Mouse (Mus musculus) midbrain, embryonic 13.5 days (tissue): Measurements from ENCODE around the gene Gm16253. TPM values are rescaled to one million over a fixed set of nuclear protein-coding genes. Genes with fewer than 3 reads are reported as not detected.
A peak's percentile ranks its signal among the peaks of the same experiment; 100 is the strongest.

Experiments
- ATAC-seq: fragments of 200-750 bp; cut with Nextera tagmentation; 2 replicates; pipeline ENCODE4 v1.8.0; 2017; ENCODE audit warnings: mild to moderate bottlenecking, moderate TSS enrichment, moderate library complexity
- H3K27ac ChIP-seq: fragments of 300-500 bp; sonication (generic); 2 replicates; pipeline ENCODE4 v1.5.1; 2015; ENCODE audit warnings: inconsistent platforms, mild to moderate bottlenecking, moderate library complexity
- H3K27me3 ChIP-seq: fragments of 300-500 bp; sonication (generic); 2 replicates; pipeline ENCODE4 v1.6.1; 2015; ENCODE audit warnings: mild to moderate bottlenecking, inconsistent platforms
- H3K36me3 ChIP-seq: fragments of 300-500 bp; sonication (generic); 2 replicates; pipeline ENCODE4 v1.6.1; 2015; ENCODE audit warnings: mild to moderate bottlenecking, inconsistent platforms
- H3K4me1 ChIP-seq: fragments of 300-500 bp; sonication (generic); replicated peaks from 2 replicates; pipeline ENCODE4 v1.6.1; 2015; ENCODE audit warnings: inconsistent platforms
- H3K4me2 ChIP-seq: fragments of 300-500 bp; sonication (generic); replicated peaks from 2 replicates; pipeline ENCODE4 v1.6.1; 2015; ENCODE audit warnings: moderate library complexity, mild to moderate bottlenecking, inconsistent platforms
- H3K4me3 ChIP-seq: fragments of 300-500 bp; sonication (generic); replicated peaks from 2 replicates; pipeline ENCODE4 v1.5.1; 2015; ENCODE audit warnings: mild to moderate bottlenecking, inconsistent platforms
- H3K9ac ChIP-seq: fragments of 300-500 bp; sonication (generic); replicated peaks from 2 replicates; pipeline ENCODE4 v1.6.1; 2015; ENCODE audit warnings: mild to moderate bottlenecking, inconsistent platforms
- H3K9me3 ChIP-seq: fragments of 300-500 bp; sonication (generic); 2 replicates; pipeline ENCODE4 v1.6.1; 2016; ENCODE audit warnings: mild to moderate bottlenecking, inconsistent platforms
- WGBS: fragments of 180-500 bp; shearing (Covaris S2); methylation state at CpG from one replicate; pipeline ENCODE4 v1.1.7; 2015; 5-methylcytosine and 5-hydroxymethylcytosine counted together
- polyA plus RNA-seq: library from polyadenylated mRNA; unstranded; fragments of >200 nt; fragmentation: Nextera tagmentation; extraction: Ambion mirVana; gene quantifications from 2 replicates; pipeline ENCODE4 v1.2.1, GENCODE M21; 2015

Gene Gm16253
- polyA plus RNA-seq, 1 experiment from 2014 or later, result 1.7 TPM

DNA sequence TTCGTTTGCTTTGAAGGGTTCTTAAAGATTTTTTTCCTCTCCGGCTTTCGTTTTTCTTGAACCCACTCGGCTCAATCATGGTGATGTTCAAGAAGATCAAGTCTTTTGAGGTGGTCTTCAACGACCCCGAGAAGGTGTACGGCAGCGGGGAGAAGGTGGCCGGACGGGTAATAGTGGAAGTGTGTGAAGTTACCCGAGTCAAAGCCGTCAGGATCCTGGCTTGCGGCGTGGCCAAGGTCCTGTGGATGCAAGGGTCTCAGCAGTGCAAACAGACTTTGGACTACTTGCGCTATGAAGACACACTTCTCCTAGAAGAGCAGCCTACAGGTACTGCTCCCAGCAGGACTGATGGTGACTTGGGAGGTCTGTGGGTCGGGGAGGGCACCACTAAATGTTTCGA is 18.6 kb upstream of the Gm16253 start:
- Histone ChIP-seq H3K4me3 (peak overlapping the region; percentile 60), H3K27me3 (no peaks in the 10 kb centered on the region), H3K4me2 (peak overlapping the region; percentile 82), H3K36me3 (peaks cover 21% of the 10 kb centered on the region), H3K9me3 (no peaks in the 10 kb centered on the region), H3K27ac (peak overlapping the region; percentile 51), H3K4me1 (peaks cover 53% of the 10 kb centered on the region), H3K9ac (peak overlapping the region; percentile 57)
- under 1% methylated on average over 17 of the region's 17 CpGs for WGBS
- ATAC-seq, result no peak

DNA sequence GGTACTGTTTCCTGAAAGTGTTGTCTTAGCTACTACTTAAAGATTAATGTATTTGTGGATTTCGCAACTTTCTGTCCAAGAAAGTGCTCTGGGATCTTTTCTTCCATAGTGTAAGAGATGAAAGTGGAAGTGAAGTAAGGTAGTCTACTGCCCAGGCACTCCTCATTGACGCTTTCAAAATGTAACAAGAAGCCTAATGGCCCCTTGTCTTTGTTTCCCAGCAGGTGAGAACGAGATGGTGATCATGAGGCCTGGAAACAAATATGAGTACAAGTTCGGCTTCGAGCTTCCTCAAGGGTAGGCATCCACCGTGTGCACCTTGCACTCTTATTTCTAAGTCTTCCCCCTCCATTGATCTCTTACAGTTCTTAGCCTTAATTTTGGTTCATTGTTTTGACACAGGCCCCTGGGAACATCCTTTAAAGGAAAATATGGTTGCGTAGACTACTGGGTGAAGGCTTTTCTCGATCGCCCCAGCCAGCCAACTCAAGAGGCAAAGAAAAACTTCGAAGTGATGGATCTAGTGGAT is 18.1 kb upstream of the Gm16253 start:
- no peak for ATAC-seq
- Histone ChIP-seq H3K4me1 (peaks cover 53% of the 10 kb centered on the region), H3K9me3 (no peaks in the 10 kb centered on the region), H3K4me3 (peak overlapping the region; percentile 60), H3K27me3 (no peaks in the 10 kb centered on the region), H3K27ac (no peak overlapping the region), H3K9ac (peak overlapping the region; percentile 57), H3K4me2 (peak overlapping the region; percentile 82), H3K36me3 (peaks cover 21% of the 10 kb centered on the region)
- WGBS, result 41% methylated on average over 10 of the region's 10 CpGs

DNA sequence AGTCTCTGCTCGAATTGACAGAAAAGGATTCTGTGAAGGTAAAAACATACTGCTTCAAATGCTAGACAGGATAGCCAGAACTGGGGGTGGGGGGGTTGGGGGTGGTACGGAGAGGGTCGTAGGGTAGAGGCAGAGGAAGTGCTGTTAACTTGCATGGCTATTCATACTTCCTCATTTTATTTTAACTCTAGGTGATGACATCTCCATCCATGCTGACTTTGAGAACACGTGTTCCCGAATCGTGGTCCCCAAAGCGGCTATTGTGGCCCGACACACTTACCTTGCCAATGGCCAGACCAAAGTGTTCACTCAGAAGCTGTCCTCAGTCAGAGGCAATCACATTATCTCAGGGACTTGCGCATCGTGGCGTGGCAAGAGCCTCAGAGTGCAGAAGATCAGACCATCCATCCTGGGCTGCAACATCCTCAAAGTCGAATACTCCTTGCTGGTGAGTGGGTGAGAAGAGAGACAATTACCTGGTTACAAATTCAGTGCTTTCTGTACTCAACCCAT is 17.3 kb upstream of the Gm16253 start:
- peaks cover 53% of the 10 kb centered on the region for H3K4me1 ChIP-seq
- peak overlapping the region; percentile 60 for H3K4me3 ChIP-seq
- WGBS, result 90% methylated on average over 12 of the region's 12 CpGs
- peak overlapping the region; percentile 57 for H3K9ac ChIP-seq
- no peaks in the 10 kb centered on the region for H3K27me3 ChIP-seq
- H3K36me3 ChIP-seq, result peaks cover 21% of the 10 kb centered on the region
- peak overlapping the region; percentile 82 for H3K4me2 ChIP-seq
- no peaks in the 10 kb centered on the region for H3K9me3 ChIP-seq
- no peak for ATAC-seq
- no peak overlapping the region for H3K27ac ChIP-seq

DNA sequence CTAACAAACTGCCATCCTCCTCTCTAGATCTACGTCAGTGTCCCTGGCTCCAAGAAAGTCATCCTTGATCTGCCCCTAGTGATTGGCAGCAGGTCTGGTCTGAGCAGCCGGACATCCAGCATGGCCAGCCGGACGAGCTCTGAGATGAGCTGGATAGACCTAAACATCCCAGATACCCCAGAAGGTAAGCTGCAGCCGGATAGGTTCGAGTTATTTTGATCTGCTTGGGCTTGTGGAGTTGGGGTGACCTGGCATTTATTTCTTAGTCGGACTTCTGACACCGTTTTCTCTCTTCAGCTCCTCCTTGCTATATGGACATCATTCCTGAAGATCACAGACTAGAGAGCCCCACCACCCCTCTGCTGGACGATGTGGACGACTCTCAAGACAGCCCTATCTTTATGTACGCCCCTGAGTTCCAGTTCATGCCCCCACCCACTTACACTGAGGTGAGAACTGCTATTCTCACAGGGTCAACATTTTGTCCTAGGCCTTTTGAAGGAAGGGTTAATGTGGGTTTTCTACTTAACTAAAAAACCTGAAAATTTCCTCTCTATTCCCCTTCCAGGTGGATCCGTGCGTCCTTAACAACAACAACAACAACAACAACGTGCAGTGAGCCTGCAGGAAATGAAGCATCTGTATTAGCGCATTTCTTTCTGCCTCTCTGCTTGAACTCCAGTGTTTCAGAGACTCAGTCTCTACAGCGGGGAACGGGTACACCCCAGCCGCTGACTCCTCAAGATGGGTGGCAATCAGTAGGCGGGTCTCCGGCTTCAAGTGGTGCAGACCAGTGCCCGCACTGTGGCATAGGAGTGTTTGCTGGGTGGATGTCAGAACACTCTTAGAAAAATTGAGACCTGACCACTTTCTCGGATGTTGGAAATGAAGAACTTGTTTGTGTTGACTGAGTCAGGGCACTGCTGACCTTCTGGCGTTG is 16.6 kb upstream of the Gm16253 start:
- Histone ChIP-seq H3K4me3 (peak overlapping the region; percentile 60), H3K27ac (no peak overlapping the region), H3K36me3 (peaks cover 21% of the 10 kb centered on the region), H3K9ac (peak overlapping the region; percentile 57), H3K9me3 (no peaks in the 10 kb centered on the region), H3K27me3 (no peaks in the 10 kb centered on the region), H3K4me2 (peak overlapping the region; percentile 82), H3K4me1 (peaks cover 50% of the 10 kb centered on the region)
- 90% methylated on average over 23 of the region's 23 CpGs for WGBS
- no peak for ATAC-seq

DNA sequence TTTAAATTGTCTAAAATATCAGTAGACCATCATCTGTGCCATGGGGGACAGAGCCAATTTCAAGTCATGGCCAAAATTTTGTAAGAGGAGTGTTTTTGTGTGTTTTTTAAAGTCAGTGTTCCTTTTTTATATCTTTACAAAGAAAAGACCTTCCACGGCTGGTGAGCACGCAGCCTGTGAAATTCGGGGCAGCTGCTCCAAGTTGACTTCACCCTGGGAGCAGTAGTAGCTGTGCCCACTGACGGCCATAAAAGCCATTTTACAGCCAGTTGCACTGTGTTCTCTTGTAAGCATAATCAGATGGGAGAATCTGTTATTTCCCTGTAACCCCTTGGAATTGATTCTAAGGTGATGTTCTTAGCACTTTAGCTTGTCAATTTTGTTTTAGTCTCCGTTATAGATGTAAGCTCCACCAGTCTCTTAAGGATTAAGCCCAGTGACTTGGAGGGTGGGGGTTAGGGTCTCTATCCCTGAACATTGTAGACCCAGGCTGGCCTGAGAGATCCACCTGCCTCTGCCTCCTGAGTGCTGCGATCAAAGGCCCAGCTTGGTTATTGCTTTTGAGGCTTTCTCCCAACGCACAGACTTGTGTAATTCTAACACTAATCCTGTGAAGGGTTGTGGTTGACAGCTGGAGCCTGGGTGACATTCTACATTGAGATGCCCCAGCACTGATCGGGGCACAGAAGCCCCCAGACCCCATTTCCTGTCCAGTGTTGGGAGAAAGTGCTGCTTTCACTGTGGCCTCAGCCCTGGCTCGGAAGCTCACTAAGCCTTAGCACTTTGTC is 15.7 kb upstream of the Gm16253 start:
- H3K27ac ChIP-seq, result no peak overlapping the region
- 90% methylated on average over 9 of the region's 9 CpGs for WGBS
- peak overlapping the region; percentile 43; the same call in 1 of the 2 replicates for H3K9ac ChIP-seq
- H3K4me1 ChIP-seq, result peaks cover 44% of the 10 kb centered on the region
- H3K27me3 ChIP-seq, result no peaks in the 10 kb centered on the region
- H3K4me3 ChIP-seq, result peak overlapping the region; percentile 60
- no peaks in the 10 kb centered on the region for H3K9me3 ChIP-seq
- ATAC-seq, result no peak
- peaks cover 21% of the 10 kb centered on the region for H3K36me3 ChIP-seq
- peak overlapping the region; percentile 82 for H3K4me2 ChIP-seq

DNA sequence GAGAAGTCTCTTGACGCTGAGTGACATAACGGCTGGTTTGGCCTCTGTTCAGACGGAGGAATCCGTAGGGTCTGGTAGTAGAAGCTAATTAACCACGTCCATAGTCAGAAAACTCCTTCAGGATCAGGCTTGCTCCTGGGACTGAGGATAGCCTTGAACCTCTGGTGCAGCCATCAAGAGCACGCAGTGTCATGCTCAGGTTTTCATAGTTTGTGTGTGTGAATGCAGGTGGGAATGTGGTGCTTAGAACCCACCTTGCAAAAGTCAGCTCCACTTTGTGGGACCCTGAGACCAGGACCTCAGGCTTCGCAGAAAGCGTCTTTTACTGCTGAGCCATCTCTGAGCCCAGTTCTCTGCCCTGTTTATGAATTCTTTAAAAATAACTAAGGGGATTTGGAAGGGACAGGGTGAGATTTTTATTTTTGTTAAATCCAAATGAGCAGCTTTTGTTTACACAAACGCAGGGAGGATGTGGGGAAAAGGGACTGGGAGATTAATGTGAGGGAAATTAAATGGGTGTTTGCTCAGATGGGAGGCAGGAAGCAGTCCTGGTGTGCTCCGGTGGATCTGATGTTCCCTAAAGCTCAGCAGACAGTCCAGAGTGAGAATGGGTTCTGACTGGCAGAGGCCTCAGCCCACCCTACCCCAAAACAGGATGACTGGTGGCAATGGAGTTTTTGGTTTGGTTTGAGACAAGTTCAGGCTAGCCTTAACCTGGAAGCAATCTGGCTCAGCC is 14.7 kb upstream of the Gm16253 start:
- H3K27me3 ChIP-seq, result no peaks in the 10 kb centered on the region
- no peak overlapping the region for H3K4me2 ChIP-seq
- ATAC-seq, result no peak
- H3K9me3 ChIP-seq, result no peaks in the 10 kb centered on the region
- H3K4me1 ChIP-seq, result peaks cover 35% of the 10 kb centered on the region
- no peak overlapping the region for H3K27ac ChIP-seq
- H3K9ac ChIP-seq, result no peak overlapping the region
- H3K4me3 ChIP-seq, result no peak overlapping the region
- peaks cover 21% of the 10 kb centered on the region for H3K36me3 ChIP-seq
- 61% methylated on average over 10 of the region's 10 CpGs for WGBS

DNA sequence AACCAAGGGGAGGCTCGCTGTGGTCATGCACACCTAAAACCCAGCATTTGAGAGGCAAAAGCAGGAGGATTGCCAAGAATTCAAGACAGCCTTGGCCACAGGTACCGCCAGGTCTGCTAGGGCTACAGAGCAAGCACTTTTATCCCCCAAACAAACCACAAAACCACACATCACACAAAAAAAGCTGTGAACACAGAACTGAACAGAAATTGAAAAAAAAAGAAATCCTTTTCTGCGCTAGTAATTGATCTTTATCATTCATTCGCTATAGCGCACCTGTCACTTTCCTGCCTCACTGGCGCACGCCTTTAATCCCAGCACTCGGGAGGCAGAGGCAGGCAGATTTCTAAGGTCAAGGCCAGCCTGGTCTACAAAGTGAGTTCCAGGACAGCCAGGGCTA is 13.5 kb upstream of the Gm16253 start:
- 93% methylated on average over 8 of the region's 8 CpGs for WGBS
- no peaks in the 10 kb centered on the region for H3K27me3 ChIP-seq
- H3K4me2 ChIP-seq, result no peak overlapping the region
- no peak overlapping the region for H3K9ac ChIP-seq
- no peak for ATAC-seq
- peaks cover 21% of the 10 kb centered on the region for H3K36me3 ChIP-seq
- no peak overlapping the region for H3K4me3 ChIP-seq
- H3K9me3 ChIP-seq, result no peaks in the 10 kb centered on the region
- no peak overlapping the region for H3K27ac ChIP-seq
- peaks cover 34% of the 10 kb centered on the region for H3K4me1 ChIP-seq

DNA sequence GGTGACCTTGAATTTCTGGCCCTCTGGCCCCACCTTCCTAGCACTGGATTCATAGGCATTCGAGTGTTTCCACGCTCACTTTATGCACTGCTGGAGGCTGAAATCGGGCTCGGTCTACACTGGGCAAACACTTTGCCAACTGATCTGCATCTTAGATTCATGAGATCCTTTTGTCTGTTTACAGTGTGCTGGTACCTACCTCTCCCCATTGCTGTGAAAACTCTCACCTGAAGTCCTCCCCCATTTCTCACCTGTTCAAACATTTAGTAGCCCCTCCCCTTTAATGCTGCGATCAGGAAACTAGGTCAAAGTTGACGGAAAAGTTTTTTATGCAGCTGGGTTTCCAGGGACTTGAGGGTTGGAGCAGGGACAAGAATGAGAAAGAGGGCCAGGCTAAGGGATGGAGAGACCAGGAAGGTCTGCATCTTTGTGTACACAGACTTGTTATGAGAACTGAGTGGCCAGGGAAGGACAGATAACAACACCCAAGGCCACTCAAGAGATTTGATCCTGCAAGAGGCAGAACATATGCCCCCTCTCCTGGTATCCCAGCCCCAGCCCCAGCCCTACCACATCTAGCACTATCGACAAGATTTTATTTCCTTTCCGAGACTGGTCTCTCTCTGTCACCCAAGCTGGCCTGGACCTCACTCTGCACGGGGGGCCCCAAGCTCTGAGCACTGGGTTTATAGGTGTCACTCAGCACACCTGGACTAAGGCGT is 12.7 kb upstream of the Gm16253 start:
- Histone ChIP-seq H3K36me3 (peaks cover 21% of the 10 kb centered on the region), H3K27ac (no peak overlapping the region), H3K9me3 (no peaks in the 10 kb centered on the region), H3K9ac (no peak overlapping the region), H3K4me2 (no peak overlapping the region), H3K27me3 (no peaks in the 10 kb centered on the region), H3K4me1 (peaks cover 27% of the 10 kb centered on the region), H3K4me3 (no peak overlapping the region)
- ATAC-seq, result no peak
- 83% methylated on average over 10 of the region's 10 CpGs for WGBS

DNA sequence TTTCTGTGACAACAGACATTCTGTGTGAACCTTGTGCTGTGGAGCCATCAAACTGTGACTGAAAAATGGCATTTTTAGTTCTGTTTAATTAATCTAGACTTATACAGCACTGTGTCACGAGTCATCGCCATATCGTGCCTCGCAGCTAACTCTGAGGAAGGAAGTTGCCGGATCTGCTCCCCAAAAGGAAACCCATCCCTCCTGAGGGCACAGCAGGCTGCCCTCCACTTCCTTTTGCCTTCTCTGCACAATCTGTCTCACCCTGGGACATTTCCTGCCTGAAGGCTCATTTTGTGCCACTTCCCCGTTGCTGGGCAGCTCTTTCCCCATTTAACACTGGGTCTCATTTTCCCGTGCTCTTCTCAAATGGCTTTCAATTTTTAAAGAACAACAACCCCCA is 12.2 kb upstream of the Gm16253 start:
- H3K27ac ChIP-seq, result no peak overlapping the region
- no peak overlapping the region for H3K4me2 ChIP-seq
- ATAC-seq, result no peak
- 82% methylated on average over 7 of the region's 7 CpGs for WGBS
- H3K36me3 ChIP-seq, result peaks cover 19% of the 10 kb centered on the region
- H3K9ac ChIP-seq, result no peak overlapping the region
- no peaks in the 10 kb centered on the region for H3K27me3 ChIP-seq
- no peak overlapping the region for H3K4me3 ChIP-seq
- H3K9me3 ChIP-seq, result no peaks in the 10 kb centered on the region
- peaks cover 22% of the 10 kb centered on the region for H3K4me1 ChIP-seq

DNA sequence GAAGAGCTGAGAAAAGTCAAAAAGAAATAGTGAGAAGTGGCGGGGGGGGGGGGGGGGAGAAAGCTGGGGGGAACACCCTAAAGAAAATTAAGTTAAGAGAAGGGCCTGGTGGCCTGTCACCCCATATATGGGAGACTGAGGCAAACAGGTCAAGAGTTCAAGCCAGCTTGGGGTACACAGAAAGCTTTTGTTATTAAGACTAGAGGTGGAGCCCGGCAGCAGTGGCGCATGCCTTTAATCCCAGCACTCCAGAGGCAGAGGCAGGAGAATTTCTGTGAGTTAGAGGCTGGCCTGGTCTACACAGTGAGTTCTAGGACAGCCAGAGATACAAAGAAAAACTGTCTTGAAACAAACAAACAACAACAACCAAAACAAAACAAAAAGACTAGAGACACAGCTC is 11.7 kb upstream of the Gm16253 start:
- ATAC-seq, result no peak
- no peaks in the 10 kb centered on the region for H3K27me3 ChIP-seq
- peaks cover 14% of the 10 kb centered on the region for H3K36me3 ChIP-seq
- H3K4me1 ChIP-seq, result peaks cover 17% of the 10 kb centered on the region
- no peaks in the 10 kb centered on the region for H3K9me3 ChIP-seq
- H3K4me2 ChIP-seq, result no peak overlapping the region
- H3K9ac ChIP-seq, result no peak overlapping the region
- no peak overlapping the region for H3K27ac ChIP-seq
- 87% methylated on average over 3 of the region's 3 CpGs for WGBS
- H3K4me3 ChIP-seq, result no peak overlapping the region
